Mouse (Mus musculus) MEL (cell line): ENCODE results near the gene Sgsm2.

Source experiments
- CTCF ChIP-seq, 3 experiments: IDR thresholded peaks in 2 of 3; conservative IDR thresholded peaks in 1 of 3; 2 replicates each; pipeline ENCODE4 v1.5.1; 2011 to 2012; ENCODE audit warnings: low read length in 3 of 3, low read depth in 2 of 3, mild to moderate bottlenecking in 2 of 3, improper control_type of control experiment in 1 of 3, inconsistent platforms in 1 of 3, mixed read lengths in 1 of 3, moderate library complexity in 1 of 3; ENCODE audit not compliant: control insufficient read depth in 1 of 3, insufficient read depth in 1 of 3, poor library complexity in 1 of 3, severe bottlenecking in 1 of 3
- E2F4 ChIP-seq: IDR thresholded peaks from 2 replicates; pipeline ENCODE4 v1.6.1; 2011; ENCODE audit warnings: low read depth, low read length, improper control_type of control experiment, borderline replicate concordance
- EP300 ChIP-seq, 2 experiments: IDR thresholded peaks; 2 replicates each; pipeline ENCODE4 v1.6.1; 2011; ENCODE audit warnings: improper control_type of control experiment in 2 of 2, low read length in 2 of 2, low read depth in 1 of 2, mild to moderate bottlenecking in 1 of 2
- KAT2A ChIP-seq: conservative IDR thresholded peaks from 2 replicates; pipeline ENCODE4 v1.6.1; 2012; ENCODE audit warnings: low read depth, low read length, improper control_type of control experiment, inconsistent platforms
- MXI1 ChIP-seq: IDR thresholded peaks from 2 replicates; pipeline ENCODE4 v1.6.1; 2011; ENCODE audit warnings: mild to moderate bottlenecking, low read depth, low read length, improper control_type of control experiment
- NELFE ChIP-seq: IDR thresholded peaks from 2 replicates; pipeline ENCODE4 v1.6.1; 2011; ENCODE audit warnings: low read depth, low read length, improper control_type of control experiment
- POLR2A ChIP-seq, 2 experiments: IDR thresholded peaks; 2 replicates each; pipeline ENCODE4 v1.6.1; 2011 to 2012; ENCODE audit warnings: low read length in 2 of 2, mild to moderate bottlenecking in 2 of 2, control low read depth in 1 of 2, improper control_type of control experiment in 1 of 2, low read depth in 1 of 2, moderate library complexity in 1 of 2; ENCODE audit not compliant: control insufficient read depth in 1 of 2, insufficient read depth in 1 of 2, poor library complexity in 1 of 2
- TCF12 ChIP-seq: IDR thresholded peaks from 2 replicates; pipeline ENCODE4 v1.6.1; 2014; ENCODE audit warnings: low read depth, mild to moderate bottlenecking, inconsistent platforms, low read length, improper control_type of control experiment, moderate library complexity

GRCm38 (mm10) chr11:74881979-74882378 lies 14.9 kb downstream of the Sgsm2 start:
- TF ChIP-seq E2F4 (no peak), MXI1 (no peak), POLR2A (IDR thresholded peaks at IDR 0.05; ENCODE audit: control insufficient read depth in 1 of 2, insufficient read depth in 1 of 2, low read depth in 1 of 2, low read length in 2 of 2, poor library complexity in 1 of 2) (no peak), KAT2A (no peak), CTCF (IDR thresholded peaks at IDR 0.05 in 2 of 3, conservative IDR thresholded peaks at IDR 0.05 in 1 of 3; ENCODE audit: control insufficient read depth in 1 of 3, insufficient read depth in 1 of 3, low read depth in 2 of 3, low read length in 3 of 3, poor library complexity in 1 of 3, severe bottlenecking in 1 of 3) (no peak), TCF12 (no peak), NELFE (no peak), EP300 (IDR thresholded peaks at IDR 0.05; ENCODE audit: low read depth in 1 of 2, low read length in 2 of 2) (no peak)
